In the genomic region with DNA sequence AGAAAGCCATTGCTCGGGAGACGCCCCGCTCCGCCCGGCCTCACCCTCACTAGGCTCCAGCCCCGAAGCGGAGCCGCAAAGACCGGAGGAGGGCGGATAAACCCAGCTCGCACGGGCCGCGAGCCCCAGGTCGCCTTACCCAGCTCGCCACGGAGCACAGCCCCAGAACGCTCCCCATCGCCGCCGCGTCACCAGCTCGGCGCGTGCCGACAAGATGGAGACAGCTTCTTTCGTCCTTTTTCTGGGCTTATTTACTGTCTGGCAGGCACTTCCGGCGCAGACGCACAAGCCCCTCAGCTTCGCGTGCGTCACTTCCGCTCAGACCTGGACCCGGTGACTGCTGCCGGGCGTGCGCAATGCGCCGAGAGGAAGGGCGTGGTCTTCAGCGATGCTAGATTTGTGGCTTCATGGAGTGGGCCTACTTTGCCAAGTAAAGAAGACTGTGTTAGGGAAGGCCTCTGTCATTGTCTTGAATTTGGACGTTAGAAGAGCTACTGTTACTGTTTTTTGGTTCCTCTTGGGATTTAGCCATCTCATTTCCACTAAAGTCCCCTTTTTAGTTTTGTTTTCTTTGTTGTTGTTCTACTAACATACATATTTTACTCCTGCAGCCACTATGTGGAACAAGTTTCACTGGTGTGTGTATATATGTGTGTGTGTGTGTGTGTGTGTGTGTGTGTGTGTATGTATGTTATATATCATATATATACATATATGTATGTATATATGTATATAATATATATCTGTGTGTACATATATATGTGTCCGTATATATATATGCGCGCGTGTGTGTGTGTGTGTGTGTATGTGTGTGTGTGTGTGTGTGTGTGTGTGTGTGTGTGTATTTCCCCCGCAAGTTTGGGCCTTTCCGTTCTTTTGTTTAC, we compare ENCODE assay signal across 8 mouse cellular contexts. TPM values are rescaled to one million over a fixed set of nuclear protein-coding genes. Genes with fewer than 3 reads are reported as not detected.
A peak's percentile ranks its signal among the peaks of the same experiment; 100 is the strongest.
DNase-seq lines count a peak whose midpoint lies in the region; ATAC-seq and TF ChIP-seq lines count a peak whose summit lies in the region.

A gene (minus strand): TSS at position 313 of the 884 bp plus-strand sequence.

- H3K4me2 ChIP-seq in embryonic facial prominence, embryonic 15.5 days (replicated peaks): peak within 1 kb of the TSS; percentile 57
- H3K4me2 ChIP-seq in limb, embryonic 14.5 days (replicated peaks; ENCODE audit: low read depth, low read length, severe bottlenecking): peak within 1 kb of the TSS; percentile 70
- H3K4me2 ChIP-seq in midbrain, postnatal 0 days (ENCODE audit: low read depth, low read length, poor library complexity, severe bottlenecking): peak within 1 kb of the TSS; percentile 72

- H3K4me1 ChIP-seq in bone marrow, adult 2 months (ENCODE audit: control insufficient read depth, insufficient read depth, low read length): no peaks in the 10 kb centered on the region
- H3K4me1 ChIP-seq in embryonic facial prominence, embryonic 15.5 days: 0 out of 2 replicates have a peak, but pooled peaks cover 10% of the 10 kb centered on the region
- H3K4me1 ChIP-seq in limb, embryonic 14.5 days (ENCODE audit: control insufficient read depth, insufficient read depth, low read length): peaks cover 14% of the 10 kb centered on the region
- peaks cover 6% of the 10 kb centered on the region; the same call in 1 of the 2 replicates for H3K4me1 ChIP-seq in midbrain, postnatal 0 days (ENCODE audit: insufficient read depth, low read length)

- peak; percentile 99 for ATAC-seq in embryonic facial prominence, embryonic 15.5 days (ENCODE audit: insufficient number of reproducible peaks, low FRiP score, low TSS enrichment, low read depth)
- peak; percentile 99 for ATAC-seq in limb, embryonic 14.5 days (ENCODE audit: low FRiP score, low read depth)
- ATAC-seq in midbrain, postnatal 0 days (ENCODE audit: low FRiP score): peak; percentile 100

- no peaks in the 10 kb centered on the region for H3K9me3 ChIP-seq in embryonic facial prominence, embryonic 15.5 days (replicated peaks)
- H3K9me3 ChIP-seq in limb, embryonic 14.5 days (ENCODE audit: control insufficient read depth, low read length): no peaks in the 10 kb centered on the region
- H3K9me3 ChIP-seq in midbrain, postnatal 0 days (ENCODE audit: low read length): no peaks in the 10 kb centered on the region

- peak within 1 kb of the TSS; percentile 95 for H3K9ac ChIP-seq in embryonic facial prominence, embryonic 15.5 days
- peak within 1 kb of the TSS; percentile 94 for H3K9ac ChIP-seq in limb, embryonic 14.5 days (ENCODE audit: low read depth, low read length, severe bottlenecking)
- peak within 1 kb of the TSS; percentile 97 for H3K9ac ChIP-seq in midbrain, postnatal 0 days (replicated peaks; ENCODE audit: low read length, poor library complexity, severe bottlenecking)

- peak; percentile 97 for DNase-seq in 416B (ENCODE audit: low read depth)
- DNase-seq in heart, adult 8-10 months (ENCODE audit: low spot score): peak; percentile 95
- peak; percentile 94 for DNase-seq in kidney, adult 9 months
- peak; percentile 95 for DNase-seq in limb, embryonic 14.5 days (ENCODE audit: low spot score)
- DNase-seq in midbrain, postnatal 0 days (ENCODE audit: low spot score): peak; percentile 98
- peak; percentile 81 to 89 for DNase-seq in spleen, postnatal 14 days (ENCODE audit: low spot score in 2 of 2)

- no peak for TF ChIP-seq CTCF in bone marrow, adult 2 months (IDR thresholded peaks at IDR 0.05; ENCODE audit: control insufficient read depth, insufficient read depth, low read length)
- no peak for TF ChIP-seq CTCF in midbrain, postnatal 0 days (IDR thresholded peaks at IDR 0.05)

- H3K36me3 ChIP-seq in embryonic facial prominence, embryonic 15.5 days: 0 out of 2 replicates have a peak, but pooled peaks cover 2% of the 10 kb centered on the region
- 0 out of 2 replicates have a peak, but pooled peaks cover 3% of the 10 kb centered on the region for H3K36me3 ChIP-seq in limb, embryonic 14.5 days (ENCODE audit: control insufficient read depth, insufficient read depth, low read length)
- no peaks in the 10 kb centered on the region for H3K36me3 ChIP-seq in midbrain, postnatal 0 days (ENCODE audit: insufficient read depth, low read length)

- H3K27ac ChIP-seq in bone marrow, adult 2 months (ENCODE audit: control insufficient read depth, insufficient read depth, low read depth, low read length, poor library complexity): peak within 1 kb of the TSS; percentile 98
- H3K27ac ChIP-seq in embryonic facial prominence, embryonic 15.5 days (replicated peaks): peak within 1 kb of the TSS; percentile 97
- H3K27ac ChIP-seq in limb, embryonic 14.5 days (replicated peaks; ENCODE audit: low read depth, low read length): peak within 1 kb of the TSS; percentile 93
- peak within 1 kb of the TSS; percentile 97 for H3K27ac ChIP-seq in midbrain, postnatal 0 days (ENCODE audit: low read depth, low read length)

- WGBS in bone marrow, adult 2 months: 12% methylated on average over 49 of the region's 49 CpGs
- 12% methylated on average over 49 of the region's 49 CpGs for WGBS in embryonic facial prominence, embryonic 15.5 days
- 23% methylated on average over 27 of the region's 49 CpGs for WGBS in limb, embryonic 14.5 days
- WGBS in midbrain, postnatal 0 days: 12% methylated on average over 48 of the region's 49 CpGs

- TF ChIP-seq POLR2A in bone marrow, adult 2 months (IDR thresholded peaks at IDR 0.05; ENCODE audit: borderline replicate concordance, control insufficient read depth, low read depth, low read length): peak; percentile 81; the same call in 1 of the 2 replicates
- TF ChIP-seq POLR2A in limb, embryonic 14.5 days (IDR thresholded peaks at IDR 0.05; ENCODE audit: borderline replicate concordance, extremely low read depth, insufficient read depth, insufficient read length): peak; percentile 87; the same call in 1 of the 2 replicates

- H3K4me3 ChIP-seq in bone marrow, adult 2 months (replicated peaks; ENCODE audit: control insufficient read depth, low read depth, low read length): peak within 1 kb of the TSS; percentile 93
- H3K4me3 ChIP-seq in embryonic facial prominence, embryonic 15.5 days (replicated peaks): peak within 1 kb of the TSS; percentile 92
- peak within 1 kb of the TSS; percentile 94 for H3K4me3 ChIP-seq in limb, embryonic 14.5 days (replicated peaks; ENCODE audit: low read length)
- peak within 1 kb of the TSS; percentile 85 for H3K4me3 ChIP-seq in midbrain, postnatal 0 days (ENCODE audit: low read depth, low read length)

- H3K27me3 ChIP-seq in embryonic facial prominence, embryonic 15.5 days: no peaks in the 10 kb centered on the region
- no peaks in the 10 kb centered on the region for H3K27me3 ChIP-seq in limb, embryonic 14.5 days (ENCODE audit: control insufficient read depth, insufficient read depth, low read length)
- H3K27me3 ChIP-seq in midbrain, postnatal 0 days (ENCODE audit: insufficient read depth, low read length): no peaks in the 10 kb centered on the region

RNA-seq across cellular contexts. Expression of the gene that starts here (rescaled TPM):
- polyA plus RNA-seq in bone marrow, adult 2 months (2011; ENCODE audit: insufficient read depth, insufficient read length, low replicate concordance, missing spikeins): 18.6 and 30.6 TPM in 2 replicates
- polyA plus RNA-seq in embryonic facial prominence, embryonic 15.5 days (2015; fragmentation: Nextera tagmentation; extraction: Ambion mirVana): 133 and 134 TPM in 2 replicates
- 100 to 1,000 TPM; 269 to 313 (median 271) TPM for total RNA-seq in heart, adult 8-10 months (2022)
- 113 and 114 TPM in 2 replicates for polyA plus RNA-seq in limb, embryonic 14.5 days (2012; rRNA removed)
- polyA plus RNA-seq in limb, embryonic 14.5 days (2014; fragmentation: Nextera tagmentation; extraction: Ambion mirVana): 160 and 170 TPM in 2 replicates
- total RNA-seq in midbrain, postnatal 0 days (2014; rRNA removed): 381 and 445 TPM in 2 replicates
- polyA plus RNA-seq in midbrain, postnatal 0 days (2015; fragmentation: Nextera tagmentation; extraction: Ambion mirVana): 478 and 481 TPM in 2 replicates

Comparison
In these comparisons a context has a peak if more than half of its experiments do, and no peak if none do; other contexts are left out.
1. Peak in every context shown above with its lines: DNase-seq, ATAC-seq, H3K4me3 ChIP-seq and H3K27ac ChIP-seq.